Mouse (Mus musculus) CH12.LX (cell line): ENCODE data around the gene Gm20388. TPM values are rescaled to one million over a fixed set of nuclear protein-coding genes. Genes with fewer than 3 reads are reported as not detected.

Source experiments
- DNase-seq: peaks from one replicate; pipeline ENCODE4 v3.0.0-alpha.2; 2013; ENCODE audit errors: extremely low read depth
- H3K27ac ChIP-seq: 2 replicates; pipeline ENCODE4 v1.5.1; 2012; ENCODE audit warnings: low read depth, mild to moderate bottlenecking, control low read depth, moderate library complexity; ENCODE audit not compliant: insufficient read depth
- H3K27me3 ChIP-seq: replicated peaks from 2 replicates; pipeline ENCODE3; 2012; ENCODE audit warnings: inconsistent platforms
- H3K36me3 ChIP-seq, 2 experiments: replicated peaks in 1 of 2; 2 replicates each; pipeline versions ENCODE3 to v1.6.1; 2012; ENCODE audit warnings: inconsistent platforms in 1 of 2, low read length in 1 of 2, mild to moderate bottlenecking in 1 of 2, mixed read lengths in 1 of 2, moderate library complexity in 1 of 2; ENCODE audit not compliant: control insufficient read depth in 1 of 2, insufficient read depth in 1 of 2
- H3K4me1 ChIP-seq, 2 experiments: 2 replicates each; pipeline ENCODE4 v1.6.1; 2012; ENCODE audit warnings: inconsistent platforms in 1 of 2, moderate library complexity in 1 of 2; ENCODE audit not compliant: insufficient read depth in 2 of 2, control insufficient read depth in 1 of 2
- H3K4me2 ChIP-seq: 2 replicates; pipeline ENCODE4 v1.6.1; 2012; ENCODE audit warnings: low read depth, mild to moderate bottlenecking, control low read depth; ENCODE audit not compliant: poor library complexity, insufficient read depth, severe bottlenecking
- H3K4me3 ChIP-seq, 3 experiments: fragments of 150-350 bp in 1 of 3; sonication (generic) in 1 of 3; replicated peaks in 1 of 3; 2 replicates each; pipeline versions ENCODE3 to v1.5.1; 2011 to 2012; ENCODE audit warnings: low read depth in 2 of 3, low read length in 2 of 3, mild to moderate bottlenecking in 2 of 3, moderate library complexity in 2 of 3, control low read depth in 1 of 3, improper control_type of control experiment in 1 of 3, inconsistent platforms in 1 of 3, mixed read lengths in 1 of 3; ENCODE audit not compliant: poor library complexity in 1 of 3
- H3K79me2 ChIP-seq: replicated peaks from 2 replicates; pipeline ENCODE4 v1.6.1; 2012; ENCODE audit warnings: mild to moderate bottlenecking, moderate library complexity; ENCODE audit not compliant: control insufficient read depth, poor library complexity, insufficient read depth, severe bottlenecking; ENCODE audit errors: extremely low read depth
- H3K9ac ChIP-seq: 2 replicates; pipeline ENCODE4 v1.6.1; 2012; ENCODE audit warnings: low read depth, mild to moderate bottlenecking, control low read depth, moderate library complexity; ENCODE audit not compliant: insufficient read depth
- H3K9me3 ChIP-seq: replicated peaks from 2 replicates; pipeline ENCODE3; 2012; ENCODE audit warnings: low read length, inconsistent platforms, mixed read lengths
- BHLHE40 ChIP-seq: IDR thresholded peaks from 2 replicates; pipeline ENCODE4 v1.6.1; 2011; ENCODE audit warnings: mild to moderate bottlenecking, low read depth, low read length, improper control_type of control experiment
- CHD1 ChIP-seq: IDR thresholded peaks from 2 replicates; pipeline ENCODE4 v1.6.1; 2012; ENCODE audit warnings: low read depth, low read length, improper control_type of control experiment, inconsistent platforms
- CHD2 ChIP-seq: IDR thresholded peaks from 2 replicates; pipeline ENCODE4 v1.6.1; 2011; ENCODE audit warnings: low read length, improper control_type of control experiment
- E2F4 ChIP-seq: IDR thresholded peaks from 2 replicates; pipeline ENCODE4 v1.6.1; 2011; ENCODE audit warnings: low read depth, low read length, improper control_type of control experiment; ENCODE audit not compliant: insufficient replicate concordance
- EP300 ChIP-seq: IDR thresholded peaks from 2 replicates; pipeline ENCODE4 v1.6.1; 2011; ENCODE audit warnings: low read length, improper control_type of control experiment
- ETS1 ChIP-seq: conservative IDR thresholded peaks from 2 replicates; pipeline ENCODE4 v1.6.1; 2012; ENCODE audit warnings: low read depth, mild to moderate bottlenecking, inconsistent platforms, low read length, improper control_type of control experiment, moderate library complexity
- HCFC1 ChIP-seq: IDR thresholded peaks from 2 replicates; pipeline ENCODE4 v1.6.1; 2012; ENCODE audit warnings: low read depth, mild to moderate bottlenecking, inconsistent platforms, low read length, improper control_type of control experiment
- JUND ChIP-seq: conservative IDR thresholded peaks from 2 replicates; pipeline ENCODE4 v1.6.1; 2011; ENCODE audit warnings: low read depth, low read length, improper control_type of control experiment
- KAT2A ChIP-seq: IDR thresholded peaks from 2 replicates; pipeline ENCODE4 v1.6.1; 2012; ENCODE audit warnings: low read length, improper control_type of control experiment, inconsistent platforms; ENCODE audit not compliant: insufficient replicate concordance
- MAX ChIP-seq: IDR thresholded peaks from 2 replicates; pipeline ENCODE4 v1.6.1; 2011; ENCODE audit warnings: low read length, improper control_type of control experiment
- MEF2A ChIP-seq: IDR thresholded peaks from 2 replicates; pipeline ENCODE4 v1.6.1; 2014; ENCODE audit warnings: low read depth, mild to moderate bottlenecking, inconsistent platforms, low read length, improper control_type of control experiment, borderline replicate concordance
- MYC ChIP-seq: IDR thresholded peaks from 2 replicates; pipeline ENCODE4 v1.6.1; 2011; ENCODE audit warnings: low read depth, mild to moderate bottlenecking, improper control_type of control experiment, low read length
- NELFE ChIP-seq: IDR thresholded peaks from 2 replicates; pipeline ENCODE4 v1.6.1; 2011; ENCODE audit warnings: low read depth, low read length, improper control_type of control experiment
- NRF1 ChIP-seq: IDR thresholded peaks from 2 replicates; pipeline ENCODE4 v1.6.1; 2014; ENCODE audit warnings: low read depth, mild to moderate bottlenecking, inconsistent platforms, low read length, improper control_type of control experiment, moderate library complexity
- PAX5 ChIP-seq: IDR thresholded peaks from 2 replicates; pipeline ENCODE4 v1.6.1; 2012; ENCODE audit warnings: low read length, inconsistent platforms, mixed read lengths
- POLR2A ChIP-seq: IDR thresholded peaks from 2 replicates; pipeline ENCODE4 v1.6.1; 2011; ENCODE audit warnings: low read depth, mild to moderate bottlenecking, improper control_type of control experiment, low read length
- POLR2AphosphoS2 ChIP-seq: IDR thresholded peaks from 2 replicates; pipeline ENCODE4 v1.6.1; 2011; ENCODE audit warnings: low read depth, low read length, improper control_type of control experiment
- SIN3A ChIP-seq: IDR thresholded peaks from 2 replicates; pipeline ENCODE4 v1.6.1; 2012; ENCODE audit warnings: low read length, improper control_type of control experiment, inconsistent platforms
- TCF12 ChIP-seq: IDR thresholded peaks from 2 replicates; pipeline ENCODE4 v1.6.1; 2014; ENCODE audit warnings: low read depth, mild to moderate bottlenecking, inconsistent platforms, low read length, improper control_type of control experiment
- USF1 ChIP-seq: IDR thresholded peaks from 2 replicates; pipeline ENCODE4 v1.6.1; 2014; ENCODE audit warnings: low read depth, mild to moderate bottlenecking, inconsistent platforms, low read length, improper control_type of control experiment
- USF2 ChIP-seq: conservative IDR thresholded peaks from 2 replicates; pipeline ENCODE4 v1.6.1; 2011; ENCODE audit warnings: low read depth, low read length, improper control_type of control experiment
- ZC3H11A ChIP-seq: IDR thresholded peaks from 2 replicates; pipeline ENCODE4 v1.6.1; 2012; ENCODE audit warnings: low read depth, mild to moderate bottlenecking, inconsistent platforms, low read length, improper control_type of control experiment
- ZNF384 ChIP-seq: IDR thresholded peaks from 2 replicates; pipeline ENCODE4 v1.6.1; 2012; ENCODE audit warnings: low read depth, low read length, improper control_type of control experiment, inconsistent platforms
- dilution Hi-C: fragments of 300-500 bp; cut with MboI; formaldehyde crosslinking; loops from 2 replicates; pipeline ENCODE4 v1.14.3; 2020; ENCODE audit warnings: low sequenced_read_pairs; ENCODE audit not compliant: extremely low pct_unique_long_range_greater_than_20kb, extremely low pct_ligation_motif_present
- in situ Hi-C: fragments of 300-500 bp; cut with MboI; formaldehyde crosslinking; loops from 3 replicates; pipeline ENCODE4 v1.14.3; 2019; ENCODE audit warnings: low sequenced_read_pairs, low pct_ligation_motif_present, low pct_unique_long_range_greater_than_20kb, mixed read lengths
- polyA plus RNA-seq: library from polyadenylated mRNA; unstranded; fragments of >175 nt; gene quantifications from 2 replicates; pipeline ENCODE4 v1.2.1, GENCODE M21; 2012; ENCODE audit warnings: low read depth; ENCODE audit not compliant: insufficient read length
- total RNA-seq, 2 experiments: library from RNA; depleted of rRNA; stranded (reverse); fragments of 300-350 nt in 1 of 2; fragments of >200 nt in 1 of 2; gene quantifications; 2 replicates each; pipeline ENCODE4 v1.2.3; 2012 to 2014

Gm20388 gene
- total and polyA plus RNA-seq, 3 experiments: 14.8 to 26.3 (median 22.2) TPM

DNA sequence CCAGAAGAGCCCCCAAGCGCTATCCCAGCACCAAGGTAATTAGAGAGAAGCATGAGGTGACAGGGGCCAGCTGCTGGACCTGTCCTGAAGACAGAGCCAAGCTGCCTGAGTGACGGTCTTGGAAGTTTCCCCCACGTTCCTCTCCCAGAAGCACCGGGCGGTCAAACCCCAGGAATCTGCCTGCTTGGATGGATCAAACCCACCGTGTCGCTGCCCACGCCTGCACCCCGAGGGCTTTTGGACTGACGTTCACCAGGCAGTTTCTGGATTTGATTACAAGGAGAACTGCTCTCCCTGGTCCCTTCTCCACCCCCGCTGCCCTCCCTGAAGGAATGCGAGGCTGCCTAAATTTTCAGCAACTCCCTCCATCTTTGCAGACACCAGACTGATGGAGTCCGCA lies 1432.3 kb downstream of the Gm20388 start:
- Histone ChIP-seq H3K9ac (no peak overlapping the region), H3K27me3 (peaks cover 83% of the 10 kb centered on the region), H3K4me3 (no peak overlapping the region), H3K79me2 (no peaks in the 10 kb centered on the region), H3K9me3 (peaks cover 3% of the 10 kb centered on the region), H3K4me2 (no peak overlapping the region), H3K4me1 (no peaks in the 10 kb centered on the region), H3K27ac (no peak overlapping the region), H3K36me3 (no peaks in the 10 kb centered on the region)
- in situ Hi-C loops (no loop called here), dilution Hi-C loops (no loop called here)
- no peak for DNase-seq
- TF ChIP-seq MEF2A: no peak
- no peak for TF ChIP-seq E2F4
- TF ChIP-seq HCFC1: no peak
- TF ChIP-seq KAT2A: no peak
- TF ChIP-seq NRF1: no peak
- no peak for TF ChIP-seq USF1
- TF ChIP-seq JUND: no peak
- TF ChIP-seq SIN3A: no peak
- TF ChIP-seq MAX: no peak
- TF ChIP-seq CHD2: no peak
- no peak for TF ChIP-seq TCF12
- TF ChIP-seq BHLHE40: no peak
- no peak for TF ChIP-seq ZC3H11A
- TF ChIP-seq, all 38 proteins: peak for 0

- TF ChIP-seq POLR2A (no peak), ETS1 (no peak), MAX (no peak), JUND (no peak), ZNF384 (no peak), BHLHE40 (no peak), KAT2A (no peak), MEF2A (no peak), EP300 (no peak), E2F4 (no peak), PAX5 (no peak), NELFE (no peak), USF2 (no peak), MYC (no peak), POLR2AphosphoS2 (no peak), CHD1 (no peak)
- TF ChIP-seq, all 38 proteins: peak for 0
- Histone ChIP-seq H3K4me3 (no peak overlapping the region), H3K79me2 (no peaks in the 10 kb centered on the region), H3K27me3 (peaks cover 88% of the 10 kb centered on the region), H3K4me2 (no peak overlapping the region), H3K4me1 (no peaks in the 10 kb centered on the region), H3K9me3 (no peaks in the 10 kb centered on the region), H3K9ac (no peak overlapping the region), H3K36me3 (no peaks in the 10 kb centered on the region), H3K27ac (no peak overlapping the region)
- DNase-seq: no peak
- in situ Hi-C loops: no loop called here
- dilution Hi-C loops: no loop called here
These were observed 1433.8 kb downstream of the Gm20388 start for GRCm38 (mm10) chr8:121344486-121344885.
